Mouse (Mus musculus): ENCODE measurements around the gene Stx1b. TPM values are rescaled to one million over a fixed set of nuclear protein-coding genes. Genes with fewer than 3 reads are reported as not detected.

Stx1b gene
- total and polyA plus RNA-seq, 3 experiments = 0.08 to 0.31 TPM; not detected in 1

- Histone ChIP-seq H3K4me3 (replicated peaks in 1 of 3; ENCODE audit: low read depth in 2 of 3, low read length in 2 of 3, poor library complexity in 1 of 3) (no peak overlapping the region), H3K79me2 (replicated peaks; ENCODE audit: control insufficient read depth, extremely low read depth, insufficient read depth, poor library complexity, severe bottlenecking) (peaks cover 15% of the 10 kb centered on the region), H3K36me3 (replicated peaks in 1 of 2; ENCODE audit: control insufficient read depth in 1 of 2, insufficient read depth in 1 of 2, low read length in 1 of 2) (peaks cover 5 to 28% of the 10 kb centered on the region in 2 experiments), H3K4me2 (ENCODE audit: insufficient read depth, low read depth, poor library complexity, severe bottlenecking) (peak overlapping the region; percentile 39), H3K27ac (ENCODE audit: insufficient read depth, low read depth) (peak overlapping the region; percentile 65), H3K9ac (ENCODE audit: insufficient read depth, low read depth) (no peak overlapping the region), H3K27me3 (replicated peaks) (no peaks in the 10 kb centered on the region), H3K9me3 (replicated peaks; ENCODE audit: low read length) (no peaks in the 10 kb centered on the region), H3K4me1 (ENCODE audit: control insufficient read depth in 1 of 2, insufficient read depth in 2 of 2) (peaks cover 5 to 65% of the 10 kb centered on the region in 2 experiments)
- dilution Hi-C loops (cut with MboI; ENCODE audit: extremely low pct_ligation_motif_present, extremely low pct_unique_long_range_greater_than_20kb, low sequenced_read_pairs) (no loop called here), in situ Hi-C loops (cut with MboI; ENCODE audit: low pct_ligation_motif_present, low pct_unique_long_range_greater_than_20kb, low sequenced_read_pairs) (loop anchor here (5.0 to 25.0 kb wide), 2 partner anchors 410 to 1055 kb away; no protein-coding TSS in a partner anchor)
- TF ChIP-seq ELF1 (IDR thresholded peaks at IDR 0.05; ENCODE audit: low read depth, low read length) = no peak
- no peak for TF ChIP-seq MEF2A (IDR thresholded peaks at IDR 0.05; ENCODE audit: borderline replicate concordance, low read depth, low read length)
- TF ChIP-seq ZNF384 (IDR thresholded peaks at IDR 0.05; ENCODE audit: low read depth, low read length) = peak; percentile 60
- TF ChIP-seq IRF4 (IDR thresholded peaks at IDR 0.05; ENCODE audit: low read depth, low read length) = peak; percentile 84
- TF ChIP-seq EP300 (IDR thresholded peaks at IDR 0.05; ENCODE audit: low read length) = peak; percentile 82
- no peak for TF ChIP-seq RAD21 (IDR thresholded peaks at IDR 0.05; ENCODE audit: low read depth, low read length)
- no peak; the same call in 1 of the 2 replicates for TF ChIP-seq POLR2A (IDR thresholded peaks at IDR 0.05; ENCODE audit: low read depth, low read length)
- TF ChIP-seq CHD1 (IDR thresholded peaks at IDR 0.05; ENCODE audit: low read depth, low read length) = peak; percentile 98
- DNase-seq (ENCODE audit: extremely low read depth) = peak; percentile 19
Measured at GRCm38 (mm10) chr7:127772557-127772956, 51.8 kb downstream of the Stx1b start.

- TF ChIP-seq NRF1 (IDR thresholded peaks at IDR 0.05; ENCODE audit: low read depth, low read length) (no peak), SMC3 (IDR thresholded peaks at IDR 0.05; ENCODE audit: low read depth, low read length) (no peak), RCOR1 (conservative IDR thresholded peaks at IDR 0.05; ENCODE audit: low read depth, low read length) (no peak), ELF1 (IDR thresholded peaks at IDR 0.05; ENCODE audit: low read depth, low read length) (no peak), ZMIZ1 (IDR thresholded peaks at IDR 0.05; ENCODE audit: low read depth, low read length) (no peak), CTCF (conservative IDR thresholded peaks at IDR 0.05 in 1 of 2, IDR thresholded peaks at IDR 0.05 in 1 of 2; ENCODE audit: low read depth in 2 of 2, low read length in 2 of 2) (no peak), MEF2A (IDR thresholded peaks at IDR 0.05; ENCODE audit: borderline replicate concordance, low read depth, low read length) (no peak), JUND (conservative IDR thresholded peaks at IDR 0.05; ENCODE audit: low read depth, low read length) (no peak), E2F4 (IDR thresholded peaks at IDR 0.05; ENCODE audit: insufficient replicate concordance, low read depth, low read length) (no peak), NELFE (IDR thresholded peaks at IDR 0.05; ENCODE audit: low read depth, low read length) (no peak)
- no peak for DNase-seq (ENCODE audit: extremely low read depth)
- in situ Hi-C loops (cut with MboI; ENCODE audit: low pct_ligation_motif_present, low pct_unique_long_range_greater_than_20kb, low sequenced_read_pairs) = loop anchor here (5.0 to 25.0 kb wide), 2 partner anchors 410 to 1055 kb away; no protein-coding TSS in a partner anchor
- Histone ChIP-seq H3K9ac (ENCODE audit: insufficient read depth, low read depth) (peak overlapping the region; percentile 2; the same call in 1 of the 2 replicates), H3K27ac (ENCODE audit: insufficient read depth, low read depth) (peak overlapping the region; percentile 65), H3K4me2 (ENCODE audit: insufficient read depth, low read depth, poor library complexity, severe bottlenecking) (peak overlapping the region; percentile 39), H3K27me3 (replicated peaks) (no peaks in the 10 kb centered on the region), H3K36me3 (replicated peaks in 1 of 2; ENCODE audit: control insufficient read depth in 1 of 2, insufficient read depth in 1 of 2, low read length in 1 of 2) (peaks cover 9 to 33% of the 10 kb centered on the region in 2 experiments), H3K4me3 (replicated peaks in 1 of 3; ENCODE audit: low read depth in 2 of 3, low read length in 2 of 3, poor library complexity in 1 of 3) (no peak overlapping the region), H3K79me2 (replicated peaks; ENCODE audit: control insufficient read depth, extremely low read depth, insufficient read depth, poor library complexity, severe bottlenecking) (peaks cover 14% of the 10 kb centered on the region), H3K4me1 (ENCODE audit: control insufficient read depth in 1 of 2, insufficient read depth in 2 of 2) (peaks cover 5 to 65% of the 10 kb centered on the region in 2 experiments), H3K9me3 (replicated peaks; ENCODE audit: low read length) (no peaks in the 10 kb centered on the region)
- dilution Hi-C loops (cut with MboI; ENCODE audit: extremely low pct_ligation_motif_present, extremely low pct_unique_long_range_greater_than_20kb, low sequenced_read_pairs) = no loop called here
Measured at GRCm38 (mm10) chr7:127772080-127772479, 52.3 kb downstream of the Stx1b start.

All from CH12.LX (cell line).